Mouse (Mus musculus): ENCODE results near the gene Bend4. TPM values are rescaled to one million over a fixed set of nuclear protein-coding genes. Genes with fewer than 3 reads are reported as not detected.

Bend4 gene
- polyA plus RNA-seq (2015; fragmentation: Nextera tagmentation; extraction: Ambion mirVana), result 0.47 and 0.52 TPM in 2 replicates

GRCm38 (mm10) chr5:67427443-67428360, at the start of gene Bend4:
TSS of gene Bend4 (minus strand) at chr5:67428310.
- 2% methylated on average over 87 of the region's 90 CpGs for WGBS (ENCODE audit: insufficient replicate concordance)
- Histone ChIP-seq H3K4me1 (replicated peaks) (peaks cover 7% of the 10 kb centered on the region), H3K9ac (peak within 1 kb of the TSS; percentile 15; the same call in 1 of the 2 replicates), H3K36me3 (replicated peaks) (no peaks in the 10 kb centered on the region), H3K27me3 (peaks cover 58% of the 10 kb centered on the region), H3K4me3 (replicated peaks) (peak within 1 kb of the TSS; percentile 59), H3K27ac (replicated peaks) (no peak within 1 kb of the TSS), H3K9me3 (replicated peaks) (no peaks in the 10 kb centered on the region), H3K4me2 (peak within 1 kb of the TSS; percentile 73)
- peak; percentile 31; the same call in 1 of the 2 replicates for ATAC-seq (ENCODE audit: insufficient read depth)

GRCm38 (mm10) chr5:67473723-67474122, 45.6 kb upstream of the Bend4 start:
- no peaks in the 10 kb centered on the region for H3K36me3 ChIP-seq (replicated peaks)
- WGBS (ENCODE audit: insufficient replicate concordance), result 62% methylated on average over 8 of the region's 8 CpGs
- no peak overlapping the region for H3K4me3 ChIP-seq (replicated peaks)
- no peaks in the 10 kb centered on the region for H3K9me3 ChIP-seq (replicated peaks)
- ATAC-seq (ENCODE audit: insufficient read depth), result no peak
- no peak overlapping the region for H3K9ac ChIP-seq
- H3K27ac ChIP-seq (replicated peaks), result no peak overlapping the region
- no peak overlapping the region for H3K4me2 ChIP-seq
- H3K27me3 ChIP-seq, result no peaks in the 10 kb centered on the region
- no peaks in the 10 kb centered on the region for H3K4me1 ChIP-seq (replicated peaks)

GRCm38 (mm10) chr5:67473094-67473493, 45.0 kb upstream of the Bend4 start:
- 43% methylated on average over 5 of the region's 5 CpGs for WGBS (ENCODE audit: insufficient replicate concordance)
- Histone ChIP-seq H3K4me3 (replicated peaks) (no peak overlapping the region), H3K4me1 (replicated peaks) (no peaks in the 10 kb centered on the region), H3K27ac (replicated peaks) (no peak overlapping the region), H3K4me2 (no peak overlapping the region), H3K9me3 (replicated peaks) (no peaks in the 10 kb centered on the region), H3K36me3 (replicated peaks) (no peaks in the 10 kb centered on the region), H3K9ac (no peak overlapping the region), H3K27me3 (no peaks in the 10 kb centered on the region)
- no peak for ATAC-seq (ENCODE audit: insufficient read depth)

- Histone ChIP-seq H3K36me3 (replicated peaks) (no peaks in the 10 kb centered on the region), H3K27me3 (no peaks in the 10 kb centered on the region), H3K9me3 (replicated peaks) (no peaks in the 10 kb centered on the region), H3K9ac (no peak overlapping the region), H3K4me2 (no peak overlapping the region), H3K27ac (replicated peaks) (no peak overlapping the region), H3K4me3 (replicated peaks) (no peak overlapping the region), H3K4me1 (replicated peaks) (no peaks in the 10 kb centered on the region)
- ATAC-seq (ENCODE audit: insufficient read depth), result no peak
- WGBS (ENCODE audit: insufficient replicate concordance), result 63% methylated on average over 15 of the region's 15 CpGs
Observed at GRCm38 (mm10) chr5:67466866-67467530, 38.9 kb upstream of the Bend4 start.

- H3K9ac ChIP-seq, result no peak overlapping the region
- H3K4me2 ChIP-seq, result no peak overlapping the region
- 38% methylated on average over 3 of the region's 3 CpGs for WGBS (ENCODE audit: insufficient replicate concordance)
- H3K27me3 ChIP-seq, result no peaks in the 10 kb centered on the region
- H3K27ac ChIP-seq (replicated peaks), result no peak overlapping the region
- ATAC-seq (ENCODE audit: insufficient read depth), result no peak
- no peaks in the 10 kb centered on the region for H3K4me1 ChIP-seq (replicated peaks)
- no peaks in the 10 kb centered on the region for H3K36me3 ChIP-seq (replicated peaks)
- H3K4me3 ChIP-seq (replicated peaks), result no peak overlapping the region
- H3K9me3 ChIP-seq (replicated peaks), result no peaks in the 10 kb centered on the region
Observed at GRCm38 (mm10) chr5:67464899-67465298, 36.8 kb upstream of the Bend4 start.

- H3K27me3 ChIP-seq, result no peaks in the 10 kb centered on the region
- no peaks in the 10 kb centered on the region for H3K4me1 ChIP-seq (replicated peaks)
- no peak overlapping the region for H3K27ac ChIP-seq (replicated peaks)
- no peak overlapping the region for H3K4me3 ChIP-seq (replicated peaks)
- no peaks in the 10 kb centered on the region for H3K9me3 ChIP-seq (replicated peaks)
- no peak overlapping the region for H3K4me2 ChIP-seq
- no peak for ATAC-seq (ENCODE audit: insufficient read depth)
- 74% methylated on average over 9 of the region's 9 CpGs for WGBS (ENCODE audit: insufficient replicate concordance)
- no peak overlapping the region for H3K9ac ChIP-seq
- no peaks in the 10 kb centered on the region for H3K36me3 ChIP-seq (replicated peaks)
Observed at GRCm38 (mm10) chr5:67463636-67464035, 35.5 kb upstream of the Bend4 start.

- no peak overlapping the region for H3K4me2 ChIP-seq
- H3K27me3 ChIP-seq, result no peaks in the 10 kb centered on the region
- H3K9me3 ChIP-seq (replicated peaks), result no peaks in the 10 kb centered on the region
- no peak for ATAC-seq (ENCODE audit: insufficient read depth)
- H3K27ac ChIP-seq (replicated peaks), result no peak overlapping the region
- no peak overlapping the region for H3K9ac ChIP-seq
- no peaks in the 10 kb centered on the region for H3K4me1 ChIP-seq (replicated peaks)
- H3K4me3 ChIP-seq (replicated peaks), result no peak overlapping the region
- WGBS (ENCODE audit: insufficient replicate concordance), result 52% methylated on average over 4 of the region's 4 CpGs
- no peaks in the 10 kb centered on the region for H3K36me3 ChIP-seq (replicated peaks)
Observed at GRCm38 (mm10) chr5:67462331-67462730, 34.2 kb upstream of the Bend4 start.

- 49% methylated on average over 4 of the region's 4 CpGs for WGBS (ENCODE audit: insufficient replicate concordance)
- H3K4me3 ChIP-seq (replicated peaks), result no peak overlapping the region
- H3K9me3 ChIP-seq (replicated peaks), result no peaks in the 10 kb centered on the region
- no peak for ATAC-seq (ENCODE audit: insufficient read depth)
- H3K27ac ChIP-seq (replicated peaks), result no peak overlapping the region
- H3K36me3 ChIP-seq (replicated peaks), result no peaks in the 10 kb centered on the region
- no peaks in the 10 kb centered on the region for H3K27me3 ChIP-seq
- no peak overlapping the region for H3K9ac ChIP-seq
- no peak overlapping the region for H3K4me2 ChIP-seq
- H3K4me1 ChIP-seq (replicated peaks), result no peaks in the 10 kb centered on the region
Observed at GRCm38 (mm10) chr5:67456841-67457240, 28.7 kb upstream of the Bend4 start.

- Histone ChIP-seq H3K36me3 (replicated peaks) (no peaks in the 10 kb centered on the region), H3K27me3 (no peaks in the 10 kb centered on the region), H3K4me3 (replicated peaks) (no peak overlapping the region), H3K27ac (replicated peaks) (no peak overlapping the region), H3K4me1 (replicated peaks) (no peaks in the 10 kb centered on the region), H3K9me3 (replicated peaks) (no peaks in the 10 kb centered on the region), H3K4me2 (no peak overlapping the region), H3K9ac (no peak overlapping the region)
- no peak for ATAC-seq (ENCODE audit: insufficient read depth)
- 57% methylated on average over 1 of the region's 1 CpGs for WGBS (ENCODE audit: insufficient replicate concordance)
Observed at GRCm38 (mm10) chr5:67454282-67454681, 26.2 kb upstream of the Bend4 start.

- no peaks in the 10 kb centered on the region for H3K36me3 ChIP-seq (replicated peaks)
- no peak overlapping the region for H3K4me3 ChIP-seq (replicated peaks)
- 46% methylated on average over 21 of the region's 21 CpGs for WGBS (ENCODE audit: insufficient replicate concordance)
- no peak overlapping the region for H3K4me2 ChIP-seq
- no peak overlapping the region for H3K9ac ChIP-seq
- H3K4me1 ChIP-seq (replicated peaks), result no peaks in the 10 kb centered on the region
- no peak for ATAC-seq (ENCODE audit: insufficient read depth)
- no peak overlapping the region for H3K27ac ChIP-seq (replicated peaks)
- H3K27me3 ChIP-seq, result no peaks in the 10 kb centered on the region
- H3K9me3 ChIP-seq (replicated peaks), result no peaks in the 10 kb centered on the region
Observed at GRCm38 (mm10) chr5:67449957-67450630, 22.0 kb upstream of the Bend4 start.

- no peaks in the 10 kb centered on the region for H3K36me3 ChIP-seq (replicated peaks)
- no peak overlapping the region for H3K9ac ChIP-seq
- ATAC-seq (ENCODE audit: insufficient read depth), result no peak
- no peaks in the 10 kb centered on the region for H3K4me1 ChIP-seq (replicated peaks)
- H3K9me3 ChIP-seq (replicated peaks), result no peaks in the 10 kb centered on the region
- no peak overlapping the region for H3K27ac ChIP-seq (replicated peaks)
- no peak overlapping the region for H3K4me2 ChIP-seq
- H3K4me3 ChIP-seq (replicated peaks), result no peak overlapping the region
- WGBS (ENCODE audit: insufficient replicate concordance), result 31% methylated on average over 2 of the region's 2 CpGs
- H3K27me3 ChIP-seq, result no peaks in the 10 kb centered on the region
Observed at GRCm38 (mm10) chr5:67446526-67446925, 18.4 kb upstream of the Bend4 start.
